8 mouse cellular contexts compared by ENCODE assay signal in the genomic region with DNA sequence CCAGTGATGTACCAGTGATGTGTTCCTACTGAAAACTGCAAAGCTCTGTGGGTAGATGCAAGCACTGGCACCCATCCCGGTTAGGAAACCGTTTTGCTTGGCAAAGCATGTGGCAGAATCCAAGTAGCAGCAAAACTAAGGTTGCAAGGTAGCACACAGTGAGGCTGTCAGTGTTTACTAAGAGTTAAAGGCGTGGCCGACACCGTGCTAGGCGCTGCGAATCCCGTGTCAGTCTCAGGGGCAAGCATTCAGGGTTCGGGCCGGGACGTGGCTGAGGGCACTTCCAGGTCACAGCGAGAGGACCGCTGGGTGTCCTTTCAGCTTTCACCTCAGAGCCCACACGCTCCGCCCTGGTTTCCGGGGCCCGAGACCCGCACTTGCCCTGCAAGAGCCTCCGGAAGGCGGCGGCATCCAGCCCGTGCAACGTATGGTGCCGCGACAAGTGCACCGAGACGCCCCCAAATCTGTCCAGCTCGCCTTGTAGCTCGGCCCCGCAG. TPM values are rescaled to one million over a fixed set of nuclear protein-coding genes. Genes with fewer than 3 reads are reported as not detected.
DNase-seq lines count a peak whose midpoint lies in the region; ATAC-seq and TF ChIP-seq lines count a peak whose summit lies in the region.

No protein-coding gene starts in this region.

- peak; percentile 40 for ATAC-seq in granulocyte monocyte progenitor cell, adult 5-6 weeks (replicated peaks; ENCODE audit: poor library complexity, severe bottlenecking)
- ATAC-seq in midbrain, embryonic 13.5 days = no peak

- TF ChIP-seq CTCF in gastrocnemius, adult 2 months (IDR thresholded peaks at IDR 0.05) = peak; percentile 34
- no peak for TF ChIP-seq CTCF in bone marrow macrophage, adult 2 months (IDR thresholded peaks at IDR 0.05; ENCODE audit: low read depth, low read length)

- H3K36me3 ChIP-seq in limb, embryonic 10.5 days = peaks cover 6% of the 10 kb centered on the region; the same call in 1 of the 2 replicates
- H3K36me3 ChIP-seq in midbrain, embryonic 13.5 days = no peaks in the 10 kb centered on the region

- H3K27ac ChIP-seq in gastrocnemius, adult 2 months = peak overlapping the region; percentile 99
- H3K27ac ChIP-seq in bone marrow macrophage, adult 2 months (ENCODE audit: insufficient read depth, low read depth, low read length) = peak overlapping the region; percentile 86
- H3K27ac ChIP-seq in limb, embryonic 10.5 days = peak overlapping the region; percentile 92
- H3K27ac ChIP-seq in midbrain, embryonic 13.5 days = peak overlapping the region; percentile 83

- WGBS in limb, embryonic 10.5 days = 0% methylated on average over 30 of the region's 30 CpGs
- under 1% methylated on average over 30 of the region's 30 CpGs for WGBS in midbrain, embryonic 13.5 days

- no peaks in the 10 kb centered on the region for H3K27me3 ChIP-seq in limb, embryonic 10.5 days (ENCODE audit: low read depth, poor library complexity, severe bottlenecking)
- no peaks in the 10 kb centered on the region for H3K27me3 ChIP-seq in midbrain, embryonic 13.5 days

- H3K9ac ChIP-seq in midbrain, embryonic 13.5 days (replicated peaks) = peak overlapping the region; percentile 79

- peak overlapping the region; percentile 86 for H3K4me2 ChIP-seq in midbrain, embryonic 13.5 days (replicated peaks)

- 0 out of 2 replicates have a peak, but pooled peaks cover 2% of the 10 kb centered on the region for H3K4me1 ChIP-seq in bone marrow macrophage, adult 2 months (ENCODE audit: control insufficient read depth, insufficient read depth, low read length)
- H3K4me1 ChIP-seq in limb, embryonic 10.5 days = peaks cover 19% of the 10 kb centered on the region
- peaks cover 21% of the 10 kb centered on the region for H3K4me1 ChIP-seq in midbrain, embryonic 13.5 days (replicated peaks)

- peak; percentile 83 for DNase-seq in gastrocnemius, adult 2 months
- no peak for DNase-seq in gastrocnemius, postnatal 25 days
- DNase-seq in 3T3-L1 (ENCODE audit: low read depth, low spot score) = peak; percentile 76
- no peak for DNase-seq in limb, embryonic 10.5 days (ENCODE audit: low spot score)
- no peak for DNase-seq in B cell, adult 2 months

- peak overlapping the region; percentile 84 for H3K4me3 ChIP-seq in gastrocnemius, adult 2 months
- peak overlapping the region; percentile 70 for H3K4me3 ChIP-seq in bone marrow macrophage, adult 2 months (ENCODE audit: insufficient read depth, low read length)
- H3K4me3 ChIP-seq in limb, embryonic 10.5 days = peak overlapping the region; percentile 98
- peak overlapping the region; percentile 71 for H3K4me3 ChIP-seq in midbrain, embryonic 13.5 days (replicated peaks)

- TF ChIP-seq POLR2A in bone marrow macrophage, adult 2 months (IDR thresholded peaks at IDR 0.05; ENCODE audit: borderline replicate concordance, low read depth, low read length) = no peak

- intact Hi-C loops in gastrocnemius, adult 2 months (cut with DNase I) = loop anchor here (10.0 kb wide), 1 partner anchor 214 kb away; no protein-coding TSS in a partner anchor

- H3K9me3 ChIP-seq in limb, embryonic 10.5 days (replicated peaks) = no peaks in the 10 kb centered on the region
- H3K9me3 ChIP-seq in midbrain, embryonic 13.5 days = no peaks in the 10 kb centered on the region

RNA-seq across cellular contexts. Expression of gene Spata5, which starts 0.7 kb away (rescaled TPM):
- total RNA-seq in gastrocnemius, adult 2 months (2021) = 10 to 100 TPM; 10.3 to 10.8 TPM
- 10 to 100 TPM in 1 of 2 experiments, 1 to 10 TPM in 1; 7.7 to 10.0 TPM for total RNA-seq in gastrocnemius, postnatal 25 days (2021)
- polyA plus RNA-seq in bone marrow macrophage, adult 2 months (2012; ENCODE audit: insufficient read depth, insufficient read length, missing spikeins) = 4.8 and 6.6 TPM in 2 replicates
- total RNA-seq in granulocyte monocyte progenitor cell, adult 5-6 weeks (2014; fragmentation: Nextera tagmentation) = 30.6 and 64.1 TPM in 2 replicates
- 116 and 141 TPM in 2 replicates for total RNA-seq in granulocyte monocyte progenitor cell, adult 5-6 weeks (2017)
- polyA plus RNA-seq in limb, embryonic 10.5 days (2016; fragmentation: Nextera tagmentation; extraction: Ambion mirVana) = 52.7 and 53.3 TPM in 2 replicates
- polyA plus RNA-seq in midbrain, embryonic 13.5 days (2015; fragmentation: Nextera tagmentation; extraction: Ambion mirVana) = 31.2 and 33.5 TPM in 2 replicates

RNA-seq across cellular contexts. Expression of gene Nudt6, which starts 1.0 kb away (rescaled TPM):
- 10 to 100 TPM; 28.1 to 28.2 TPM for total RNA-seq in gastrocnemius, adult 2 months (2021)
- 10 to 100 TPM; 23.7 to 24.3 TPM for total RNA-seq in gastrocnemius, postnatal 25 days (2021)
- polyA plus RNA-seq in bone marrow macrophage, adult 2 months (2012; ENCODE audit: insufficient read depth, insufficient read length, missing spikeins) = 9.1 and 10.8 TPM in 2 replicates
- 17.3 and 19.0 TPM in 2 replicates for total RNA-seq in granulocyte monocyte progenitor cell, adult 5-6 weeks (2014; fragmentation: Nextera tagmentation)
- 13.4 and 27.7 TPM in 2 replicates for total RNA-seq in granulocyte monocyte progenitor cell, adult 5-6 weeks (2017)
- polyA plus RNA-seq in limb, embryonic 10.5 days (2016; fragmentation: Nextera tagmentation; extraction: Ambion mirVana) = 3.9 and 4.7 TPM in 2 replicates
- 4.4 and 6.0 TPM in 2 replicates for polyA plus RNA-seq in midbrain, embryonic 13.5 days (2015; fragmentation: Nextera tagmentation; extraction: Ambion mirVana)

Comparison
In these comparisons a context has a peak if more than half of its experiments do, and no peak if none do; other contexts are left out.
1. DNase-seq: peak in gastrocnemius, adult 2 months (single experiment) and 3T3-L1 (single experiment); none in gastrocnemius, postnatal 25 days (single experiment), limb, embryonic 10.5 days (single experiment) and B cell, adult 2 months (0 of 2).
2. Peak in every context shown above with its lines, with median percentiles within 50 percentile points of each other: H3K27ac ChIP-seq and H3K4me3 ChIP-seq.